Mouse (Mus musculus) hindbrain, embryonic 16.5 days (tissue): Measurements from ENCODE around the gene Nrl. TPM values are rescaled to one million over a fixed set of nuclear protein-coding genes. Genes with fewer than 3 reads are reported as not detected.

ENCODE experiments used
- ATAC-seq: fragments of 200-750 bp; cut with Nextera tagmentation; 2 replicates; pipeline ENCODE4 v1.8.0; 2017; ENCODE audit warnings: moderate TSS enrichment, moderate library complexity
- H3K27ac ChIP-seq: fragments of 300-500 bp; sonication (generic); 2 replicates; pipeline ENCODE4 v1.5.1; 2014; ENCODE audit warnings: low read depth, mild to moderate bottlenecking, control low read depth, low read length, moderate library complexity
- H3K27me3 ChIP-seq: fragments of 300-500 bp; sonication (generic); replicated peaks from 2 replicates; pipeline ENCODE4 v1.6.1; 2014; ENCODE audit warnings: low read length; ENCODE audit not compliant: control insufficient read depth, insufficient read depth
- H3K36me3 ChIP-seq: fragments of 300-500 bp; sonication (generic); 2 replicates; pipeline ENCODE4 v1.6.1; 2014; ENCODE audit warnings: mild to moderate bottlenecking, low read length, moderate library complexity, mixed read lengths; ENCODE audit not compliant: control insufficient read depth, insufficient read depth
- H3K4me1 ChIP-seq: fragments of 300-500 bp; sonication (generic); 2 replicates; pipeline ENCODE4 v1.6.1; 2014; ENCODE audit warnings: low read depth, low read length; ENCODE audit not compliant: control insufficient read depth, insufficient read depth
- H3K4me2 ChIP-seq: fragments of 300-500 bp; sonication (generic); 2 replicates; pipeline ENCODE4 v1.6.1; 2014; ENCODE audit warnings: mild to moderate bottlenecking, low read length, control low read depth, moderate library complexity
- H3K4me3 ChIP-seq: fragments of 300-500 bp; sonication (generic); 2 replicates; pipeline ENCODE4 v1.5.1; 2014; ENCODE audit warnings: mild to moderate bottlenecking, low read length, control low read depth, moderate library complexity
- H3K9ac ChIP-seq: fragments of 300-500 bp; sonication (generic); 2 replicates; pipeline ENCODE4 v1.6.1; 2014; ENCODE audit warnings: low read depth, mild to moderate bottlenecking, control low read depth, low read length, moderate library complexity
- H3K9me3 ChIP-seq: fragments of 300-500 bp; sonication (generic); 2 replicates; pipeline ENCODE4 v1.6.1; 2014; ENCODE audit warnings: mild to moderate bottlenecking, low read length, moderate library complexity; ENCODE audit not compliant: control insufficient read depth
- WGBS: fragments of 180-500 bp; shearing (Covaris S2); extraction: QIAGEN DNeasy Blood & Tissue Kit; methylation state at CpG from one replicate; pipeline ENCODE4 v1.1.7; 2014; 5-methylcytosine and 5-hydroxymethylcytosine counted together
- polyA plus RNA-seq: library from polyadenylated mRNA; unstranded; fragments of >200 nt; fragmentation: Nextera tagmentation; extraction: Ambion mirVana; gene quantifications from 2 replicates; pipeline ENCODE4 v1.2.1, GENCODE M21; 2015

Nrl gene
- polyA plus RNA-seq, 1 experiment from 2014 or later = 0.23 TPM

- Histone ChIP-seq H3K4me1 (peaks cover 15% of the 10 kb centered on the region), H3K27ac (no peak overlapping the region), H3K4me3 (no peak overlapping the region), H3K36me3 (peaks cover 12% of the 10 kb centered on the region), H3K9me3 (no peaks in the 10 kb centered on the region), H3K27me3 (no peaks in the 10 kb centered on the region), H3K9ac (no peak overlapping the region), H3K4me2 (no peak overlapping the region)
- WGBS = 97% methylated on average over 12 of the region's 12 CpGs
- ATAC-seq = no peak
Measured at GRCm38 (mm10) chr14:55542268-55542667, 17.5 kb upstream of the Nrl start.

- peak overlapping the region; percentile 61 for H3K4me3 ChIP-seq
- H3K27me3 ChIP-seq = no peaks in the 10 kb centered on the region
- peak; percentile 55 for ATAC-seq
- H3K9me3 ChIP-seq = no peaks in the 10 kb centered on the region
- WGBS = 4% methylated on average over 10 of the region's 10 CpGs
- H3K4me2 ChIP-seq = peak overlapping the region; percentile 87
- peak overlapping the region; percentile 82 for H3K9ac ChIP-seq
- H3K36me3 ChIP-seq = peaks cover 12% of the 10 kb centered on the region
- peak overlapping the region; percentile 88 for H3K27ac ChIP-seq
- peaks cover 15% of the 10 kb centered on the region for H3K4me1 ChIP-seq
Measured at GRCm38 (mm10) chr14:55540787-55541321, 16.1 kb upstream of the Nrl start.

GRCm38 (mm10) chr14:55540067-55540786 lies 15.4 kb upstream of the Nrl start, which contains the start of gene Pck2:
Gene Pck2, plus strand, starts transcription at chr14:55540266.
- H3K4me3 ChIP-seq = peak within 1 kb of the TSS; percentile 61
- H3K27ac ChIP-seq = peak within 1 kb of the TSS; percentile 88
- no peaks in the 10 kb centered on the region for H3K9me3 ChIP-seq
- peaks cover 15% of the 10 kb centered on the region for H3K4me1 ChIP-seq
- ATAC-seq = peak; percentile 90
- 0% methylated on average over 31 of the region's 32 CpGs for WGBS
- H3K4me2 ChIP-seq = peak within 1 kb of the TSS; percentile 87
- peak within 1 kb of the TSS; percentile 82 for H3K9ac ChIP-seq
- H3K27me3 ChIP-seq = no peaks in the 10 kb centered on the region
- H3K36me3 ChIP-seq = peaks cover 10% of the 10 kb centered on the region

GRCm38 (mm10) chr14:55536116-55536745 lies 11.4 kb upstream of the Nrl start:
- Histone ChIP-seq H3K9me3 (no peaks in the 10 kb centered on the region), H3K27me3 (no peaks in the 10 kb centered on the region), H3K36me3 (no peaks in the 10 kb centered on the region), H3K9ac (no peak overlapping the region), H3K4me3 (no peak overlapping the region), H3K27ac (no peak overlapping the region), H3K4me2 (no peak overlapping the region), H3K4me1 (peaks cover 6% of the 10 kb centered on the region)
- ATAC-seq = no peak
- 61% methylated on average over 6 of the region's 6 CpGs for WGBS

GRCm38 (mm10) chr14:55527940-55528339 lies 3.2 kb upstream of the Nrl start:
- no peaks in the 10 kb centered on the region for H3K9me3 ChIP-seq
- H3K4me2 ChIP-seq = no peak overlapping the region
- no peak overlapping the region for H3K9ac ChIP-seq
- no peaks in the 10 kb centered on the region for H3K27me3 ChIP-seq
- H3K4me1 ChIP-seq = no peaks in the 10 kb centered on the region
- no peak for ATAC-seq
- no peaks in the 10 kb centered on the region for H3K36me3 ChIP-seq
- no peak overlapping the region for H3K4me3 ChIP-seq
- no peak overlapping the region for H3K27ac ChIP-seq
- 20% methylated on average over 3 of the region's 3 CpGs for WGBS

- ATAC-seq = no peak
- Histone ChIP-seq H3K27ac (no peak overlapping the region), H3K27me3 (0 out of 2 replicates have a peak, but pooled peaks cover 3% of the 10 kb centered on the region), H3K36me3 (no peaks in the 10 kb centered on the region), H3K4me2 (no peak overlapping the region), H3K4me1 (no peaks in the 10 kb centered on the region), H3K9ac (no peak overlapping the region), H3K4me3 (no peak overlapping the region), H3K9me3 (no peaks in the 10 kb centered on the region)
- WGBS = 76% methylated on average over 2 of the region's 2 CpGs
Measured at GRCm38 (mm10) chr14:55526674-55527073, 1.9 kb upstream of the Nrl start.

GRCm38 (mm10) chr14:55524062-55524461 lies 719 bp downstream of the Nrl start:
- ATAC-seq = no peak

GRCm38 (mm10) chr14:55520451-55521361 lies 4.1 kb downstream of the Nrl start:
- no peaks in the 10 kb centered on the region for H3K9me3 ChIP-seq
- ATAC-seq = peak; percentile 77
- H3K4me1 ChIP-seq = peaks cover 16% of the 10 kb centered on the region
- H3K36me3 ChIP-seq = no peaks in the 10 kb centered on the region
- 0 out of 2 replicates have a peak, but pooled peaks cover 3% of the 10 kb centered on the region for H3K27me3 ChIP-seq
- peak overlapping the region; percentile 93 for H3K4me2 ChIP-seq
- WGBS = under 1% methylated on average over 61 of the region's 61 CpGs
- peak overlapping the region; percentile 86 for H3K27ac ChIP-seq
- peak overlapping the region; percentile 72 for H3K9ac ChIP-seq
- H3K4me3 ChIP-seq = peak overlapping the region; percentile 51

More at GRCm38 (mm10) chr14:55524062-55524461, 719 bp downstream of the Nrl start:
- H3K9me3 ChIP-seq = no peaks in the 10 kb centered on the region
- no peak overlapping the region for H3K4me3 ChIP-seq
- 41% methylated on average over 4 of the region's 4 CpGs for WGBS
- H3K36me3 ChIP-seq = no peaks in the 10 kb centered on the region
- 0 out of 2 replicates have a peak, but pooled peaks cover 3% of the 10 kb centered on the region for H3K27me3 ChIP-seq
- H3K27ac ChIP-seq = no peak overlapping the region
- H3K4me2 ChIP-seq = no peak overlapping the region
- H3K4me1 ChIP-seq = peaks cover 13% of the 10 kb centered on the region
- H3K9ac ChIP-seq = no peak overlapping the region
